Mouse (Mus musculus) cortical plate, adult 2 months (tissue): ENCODE results near the gene Tex264.

Experiments used
- CTCF ChIP-seq: fragments of 200-500 bp; IDR thresholded peaks from 2 replicates; pipeline ENCODE4 v1.5.1; 2011; ENCODE audit warnings: mild to moderate bottlenecking, control low read depth, low read length; ENCODE audit not compliant: insufficient read depth; ENCODE audit errors: extremely low read depth
- POLR2A ChIP-seq: fragments of 200-500 bp; IDR thresholded peaks from 2 replicates; pipeline ENCODE4 v1.6.1; 2011; ENCODE audit warnings: mild to moderate bottlenecking, low read length, control low read depth; ENCODE audit not compliant: insufficient read depth; ENCODE audit errors: extremely low read depth

DNA sequence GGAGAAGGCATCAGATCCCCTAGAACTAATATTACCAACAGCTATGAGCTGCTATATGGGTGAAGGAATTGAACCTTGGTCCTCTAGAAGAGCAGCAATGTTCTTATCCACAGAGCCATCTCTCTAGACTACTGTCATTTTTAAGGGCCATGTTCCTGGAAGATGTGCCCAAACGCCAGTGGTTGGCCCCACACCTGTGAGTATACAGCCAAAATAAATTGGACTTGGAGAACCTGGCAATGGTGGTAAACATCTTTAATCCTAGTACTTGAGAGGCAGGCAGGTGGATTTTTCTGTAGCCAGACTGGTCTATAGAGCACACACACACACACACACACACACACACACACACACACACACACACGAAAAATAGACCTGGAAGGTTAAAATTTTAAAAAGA is 43.7 kb upstream of the Tex264 start:
- TF ChIP-seq POLR2A (no peak), CTCF (no peak)
